Mouse (Mus musculus) megakaryocyte, embryonic 14.5 days (primary cell): Measurements from ENCODE around the gene Prss57.

Experiments
- FLI1 ChIP-seq: IDR thresholded peaks from 2 replicates; pipeline ENCODE4 v1.6.1; 2012; ENCODE audit warnings: low read length, inconsistent platforms, mixed read lengths
- GATA1 ChIP-seq: IDR thresholded peaks from 3 replicates; pipeline ENCODE4 v1.6.1; 2012; ENCODE audit warnings: mixed read lengths, low read length, inconsistent platforms, borderline replicate concordance

DNA sequence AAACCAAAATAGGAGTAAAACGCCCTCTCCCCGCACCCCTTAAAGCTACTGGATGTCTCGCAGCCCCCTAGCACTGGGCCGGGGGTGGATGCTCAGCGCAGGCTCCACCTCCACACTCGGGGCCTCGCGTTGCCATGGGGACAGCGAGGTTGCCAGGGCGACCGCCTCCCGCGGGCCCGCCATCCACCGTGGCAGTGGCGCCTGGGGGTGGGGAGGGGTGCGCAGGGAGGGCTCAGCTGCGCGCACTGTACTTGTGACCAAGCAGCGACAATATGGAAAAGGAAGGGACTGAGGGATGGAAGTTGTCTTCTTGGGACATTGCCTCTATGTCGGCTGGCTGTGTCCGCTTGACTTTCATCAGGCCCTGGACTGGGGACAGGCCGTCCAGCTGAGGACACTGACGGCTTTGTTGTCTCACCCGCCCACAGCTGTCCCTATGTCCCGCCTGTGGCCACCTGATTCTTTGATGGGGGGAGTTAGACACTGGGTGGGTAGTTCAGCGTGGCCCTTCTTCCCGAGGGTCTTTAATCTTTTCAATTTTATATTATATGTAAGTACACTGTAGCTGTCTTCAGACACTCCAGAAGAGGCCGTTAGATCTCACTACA is 13.1 kb upstream of the Prss57 start:
- no peak for TF ChIP-seq GATA1
- TF ChIP-seq FLI1, result no peak
